Mouse (Mus musculus) kidney, postnatal 0 days (tissue): ENCODE results near the gene Per1. TPM values are rescaled to one million over a fixed set of nuclear protein-coding genes. Genes with fewer than 3 reads are reported as not detected.

Experiments
- ATAC-seq: fragments of 200-750 bp; cut with Nextera tagmentation; replicated peaks from 2 replicates; pipeline ENCODE4 v1.8.0; 2017; ENCODE audit warnings: low read depth, moderate number of reproducible peaks, moderate TSS enrichment, moderate library complexity; ENCODE audit not compliant: low FRiP score
- DNase-seq: peaks from one replicate; pipeline ENCODE4 v3.0.0-alpha.2; 2016; ENCODE audit warnings: low spot score
- H3K27ac ChIP-seq: fragments of 300-500 bp; sonication (generic); 2 replicates; pipeline ENCODE4 v1.5.1; 2014; ENCODE audit warnings: mild to moderate bottlenecking
- H3K27me3 ChIP-seq: fragments of 300-500 bp; sonication (generic); 2 replicates; pipeline ENCODE4 v1.6.1; 2014; ENCODE audit warnings: low read length, mixed read lengths; ENCODE audit not compliant: insufficient read depth
- H3K36me3 ChIP-seq: fragments of 300-500 bp; sonication (generic); 2 replicates; pipeline ENCODE4 v1.6.1; 2014; ENCODE audit warnings: low read length, mixed read lengths; ENCODE audit not compliant: insufficient read depth
- H3K4me1 ChIP-seq: fragments of 300-500 bp; sonication (generic); replicated peaks from 2 replicates; pipeline ENCODE4 v1.6.1; 2014; ENCODE audit warnings: antibody characterized with exemption, low read length, mixed read lengths; ENCODE audit not compliant: insufficient read depth
- H3K4me2 ChIP-seq: fragments of 300-500 bp; sonication (generic); 2 replicates; pipeline ENCODE4 v1.6.1; 2014; ENCODE audit warnings: mild to moderate bottlenecking, low read length, moderate library complexity, mixed read lengths
- H3K4me3 ChIP-seq: fragments of 300-500 bp; sonication (generic); replicated peaks from 2 replicates; pipeline ENCODE4 v1.5.1; 2014; ENCODE audit warnings: low read depth, low read length
- H3K9ac ChIP-seq: fragments of 300-500 bp; sonication (generic); 2 replicates; pipeline ENCODE4 v1.6.1; 2014; ENCODE audit warnings: low read depth, low read length
- H3K9me3 ChIP-seq: fragments of 300-500 bp; sonication (generic); replicated peaks from 2 replicates; pipeline ENCODE4 v1.6.1; 2016; ENCODE audit warnings: low read length, inconsistent platforms, mixed read lengths
- CTCF ChIP-seq: IDR thresholded peaks from 2 replicates; pipeline ENCODE4 v1.5.1; 2016; ENCODE audit warnings: antibody characterized with exemption, low read depth, mild to moderate bottlenecking, moderate library complexity
- whole genome bisulfite sequencing: fragments of 180-500 bp; shearing (Covaris S2); extraction: QIAGEN DNeasy Blood & Tissue Kit; methylation state at CpG from one replicate; pipeline ENCODE4 v1.1.7; 2014; 5-methylcytosine and 5-hydroxymethylcytosine counted together
- polyA plus RNA-seq: library from polyadenylated mRNA; unstranded; fragments of >200 nt; fragmentation: Nextera tagmentation; extraction: Ambion mirVana; gene quantifications from 2 replicates; pipeline ENCODE4 v1.2.1, GENCODE M21; 2015

Gene Per1
- polyA plus RNA-seq, 1 experiment from 2014 or later, result 9.9 TPM

DNA sequence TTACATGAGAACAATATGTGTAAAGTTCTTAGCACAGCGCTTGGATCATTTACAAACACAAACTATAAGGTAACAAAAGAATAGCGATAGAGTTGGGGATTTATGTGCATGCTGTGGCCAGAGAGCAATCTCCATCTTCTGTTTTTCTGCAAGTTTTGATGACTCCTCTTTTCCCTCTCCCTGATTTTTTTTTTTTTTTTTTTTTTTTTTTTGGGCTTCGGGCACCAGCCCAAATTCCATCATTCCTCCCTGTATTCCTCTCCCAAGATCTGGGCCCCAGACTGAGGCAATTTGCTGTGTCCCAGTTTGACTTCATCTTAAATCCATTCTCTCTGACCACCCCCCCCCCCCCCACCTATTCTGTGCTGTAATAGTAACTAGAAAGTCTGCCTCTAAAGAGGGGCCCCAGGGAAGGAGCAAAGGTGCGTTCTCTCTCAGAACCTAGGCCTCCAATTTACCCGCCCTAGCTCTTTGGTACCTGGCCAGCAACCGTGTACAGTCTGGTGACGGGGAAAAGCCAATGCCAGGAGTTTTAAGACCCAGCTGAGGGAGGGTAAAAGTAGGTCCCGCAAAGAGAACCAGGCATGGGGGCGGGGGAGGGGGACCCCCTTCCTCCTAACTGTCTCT is 1.5 kb downstream of the Per1 start:
- ATAC-seq (no peak; the same call in 1 of the 2 replicates), DNase-seq (no peak)
- 7% methylated on average over 9 of the region's 9 CpGs for WGBS
- no peak for TF ChIP-seq CTCF
- no peaks in the 10 kb centered on the region for H3K9me3 ChIP-seq
- peaks cover 18% of the 10 kb centered on the region for H3K36me3 ChIP-seq
- peak overlapping the region; percentile 59 for H3K4me2 ChIP-seq
- peak overlapping the region; percentile 98 for H3K27ac ChIP-seq
- H3K4me1 ChIP-seq, result peaks cover 20% of the 10 kb centered on the region; the same call in 1 of the 2 replicates
- H3K27me3 ChIP-seq, result no peaks in the 10 kb centered on the region
- peak overlapping the region; percentile 84 for H3K9ac ChIP-seq
- peak overlapping the region; percentile 58 for H3K4me3 ChIP-seq

DNA sequence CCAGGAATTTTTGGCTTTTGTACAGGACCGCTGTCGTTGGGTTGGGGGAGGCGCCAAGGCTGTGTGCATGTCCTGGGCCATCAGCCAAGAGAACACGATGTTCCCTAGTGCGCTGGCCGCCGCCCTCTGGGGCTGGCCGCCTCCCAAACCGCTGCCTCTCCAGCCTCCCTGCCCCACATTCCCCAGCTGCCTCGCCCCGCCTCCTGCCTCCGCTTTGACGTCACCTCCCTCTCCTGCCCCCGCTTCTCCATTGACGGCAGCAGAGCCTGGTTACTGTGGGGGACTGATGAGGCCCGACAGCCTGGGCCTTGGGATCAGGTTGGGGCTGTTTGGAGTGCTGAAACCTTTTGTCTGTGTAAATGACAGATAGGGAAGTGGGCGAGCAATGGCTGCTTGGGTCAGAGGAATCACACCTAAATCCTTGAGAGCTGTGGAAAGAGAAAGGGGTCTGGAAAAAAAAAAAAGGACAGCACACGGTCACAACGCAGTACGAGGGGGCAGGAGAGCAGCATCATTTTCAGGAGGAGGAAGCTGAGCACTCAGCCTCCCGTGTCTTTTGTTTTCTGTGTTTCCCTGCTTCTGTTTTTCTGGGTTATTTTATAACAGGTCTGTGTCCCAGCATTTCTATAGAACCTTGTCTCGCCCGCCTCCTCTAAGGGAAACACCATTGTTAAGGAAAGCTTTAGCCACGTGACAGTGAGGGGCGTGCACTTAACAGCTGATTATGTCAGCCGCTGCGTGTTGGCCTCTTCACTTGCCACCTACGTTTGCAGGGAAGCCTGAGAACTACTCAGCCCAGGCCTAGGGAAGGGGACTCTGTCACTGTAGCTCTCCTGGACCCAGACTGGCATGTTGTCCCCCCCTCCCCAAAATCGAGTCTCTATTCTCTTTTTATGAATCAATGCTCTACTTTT is 2.2 kb downstream of the Per1 start:
- H3K27me3 ChIP-seq, result no peaks in the 10 kb centered on the region
- WGBS, result 3% methylated on average over 29 of the region's 29 CpGs
- no peak for TF ChIP-seq CTCF

DNA sequence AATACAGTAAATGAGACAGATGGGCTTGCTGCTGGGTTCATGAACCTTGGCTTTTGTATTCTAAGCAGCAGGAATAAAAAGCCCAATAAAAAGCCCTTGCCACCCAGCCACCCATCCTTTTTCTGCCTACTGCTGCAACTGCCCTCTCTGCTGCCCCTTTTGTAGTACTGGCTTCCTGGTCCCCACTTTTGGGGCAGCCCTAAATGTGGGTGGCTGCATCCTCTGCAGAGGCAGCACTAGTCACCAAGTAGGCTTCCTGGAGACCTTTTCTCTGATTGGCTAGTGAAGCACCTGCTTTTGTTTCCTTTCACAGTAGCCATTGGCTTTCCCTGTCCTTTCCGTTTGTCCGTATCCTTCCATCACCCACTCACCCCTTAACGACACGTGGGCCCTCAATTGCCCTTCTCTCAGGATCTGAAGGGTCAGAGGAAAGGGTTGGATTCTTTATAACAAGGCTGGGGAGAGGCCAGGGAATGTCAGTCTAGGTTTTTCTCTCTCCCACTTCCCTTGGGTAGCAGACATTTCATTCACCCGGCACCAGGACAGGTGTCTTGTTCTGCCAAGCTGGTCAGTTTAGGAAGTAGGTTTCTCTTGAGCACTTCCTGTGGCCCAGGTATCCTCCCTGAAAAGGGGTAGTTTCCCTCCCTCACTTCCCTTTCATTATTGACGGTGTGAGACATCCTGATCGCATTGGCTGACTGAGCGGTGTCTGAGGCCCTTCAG is 3.2 kb downstream of the Per1 start:
- Histone ChIP-seq H3K27me3 (no peaks in the 10 kb centered on the region), H3K27ac (peak overlapping the region; percentile 98), H3K4me2 (peak overlapping the region; percentile 59), H3K9me3 (no peaks in the 10 kb centered on the region), H3K4me3 (peak overlapping the region; percentile 58), H3K9ac (no peak overlapping the region; the same call in 1 of the 2 replicates), H3K36me3 (peaks cover 28% of the 10 kb centered on the region), H3K4me1 (peaks cover 20% of the 10 kb centered on the region; the same call in 1 of the 2 replicates)
- no peak for TF ChIP-seq CTCF
- ATAC-seq (no peak), DNase-seq (no peak)
- 15% methylated on average over 8 of the region's 8 CpGs for WGBS

More for the DNA sequence above, 2.2 kb downstream of the Per1 start:
- peak; percentile 48 for ATAC-seq
- H3K4me1 ChIP-seq, result peaks cover 20% of the 10 kb centered on the region; the same call in 1 of the 2 replicates
- peaks cover 21% of the 10 kb centered on the region for H3K36me3 ChIP-seq
- H3K9me3 ChIP-seq, result no peaks in the 10 kb centered on the region
- peak overlapping the region; percentile 84 for H3K9ac ChIP-seq
- H3K27ac ChIP-seq, result peak overlapping the region; percentile 98
- DNase-seq, result peak; percentile 99
- peak overlapping the region; percentile 59 for H3K4me2 ChIP-seq
- peak overlapping the region; percentile 58 for H3K4me3 ChIP-seq

DNA sequence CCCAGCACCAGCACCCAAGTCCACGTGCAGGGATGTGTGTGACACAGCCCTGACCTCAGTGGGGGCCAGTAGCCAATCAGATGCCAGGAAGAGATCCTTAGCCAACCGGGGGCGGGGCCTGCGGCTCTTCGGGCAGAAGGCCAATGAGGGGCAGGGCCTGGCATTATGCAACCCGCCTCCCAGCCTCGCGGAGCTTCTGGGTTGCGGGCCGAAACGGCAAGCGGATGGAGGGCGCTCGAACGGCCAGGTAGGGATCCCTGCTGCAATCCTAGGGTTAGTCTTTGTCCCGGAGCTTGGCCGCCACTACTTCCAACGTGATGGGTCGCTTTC is 3.7 kb downstream of the Per1 start:
- Histone ChIP-seq H3K4me3 (peak overlapping the region; percentile 38), H3K4me2 (peak overlapping the region; percentile 59), H3K9ac (peak overlapping the region; percentile 58), H3K4me1 (peaks cover 20% of the 10 kb centered on the region; the same call in 1 of the 2 replicates), H3K27ac (peak overlapping the region; percentile 98), H3K27me3 (no peaks in the 10 kb centered on the region), H3K9me3 (no peaks in the 10 kb centered on the region), H3K36me3 (peaks cover 33% of the 10 kb centered on the region)
- DNase-seq (peak; percentile 95), ATAC-seq (peak; percentile 6; the same call in 1 of the 2 replicates)
- TF ChIP-seq CTCF, result 0 out of 2 replicates have a peak, but pooled peaks have one; percentile 7
- under 1% methylated on average over 19 of the region's 19 CpGs for WGBS

DNA sequence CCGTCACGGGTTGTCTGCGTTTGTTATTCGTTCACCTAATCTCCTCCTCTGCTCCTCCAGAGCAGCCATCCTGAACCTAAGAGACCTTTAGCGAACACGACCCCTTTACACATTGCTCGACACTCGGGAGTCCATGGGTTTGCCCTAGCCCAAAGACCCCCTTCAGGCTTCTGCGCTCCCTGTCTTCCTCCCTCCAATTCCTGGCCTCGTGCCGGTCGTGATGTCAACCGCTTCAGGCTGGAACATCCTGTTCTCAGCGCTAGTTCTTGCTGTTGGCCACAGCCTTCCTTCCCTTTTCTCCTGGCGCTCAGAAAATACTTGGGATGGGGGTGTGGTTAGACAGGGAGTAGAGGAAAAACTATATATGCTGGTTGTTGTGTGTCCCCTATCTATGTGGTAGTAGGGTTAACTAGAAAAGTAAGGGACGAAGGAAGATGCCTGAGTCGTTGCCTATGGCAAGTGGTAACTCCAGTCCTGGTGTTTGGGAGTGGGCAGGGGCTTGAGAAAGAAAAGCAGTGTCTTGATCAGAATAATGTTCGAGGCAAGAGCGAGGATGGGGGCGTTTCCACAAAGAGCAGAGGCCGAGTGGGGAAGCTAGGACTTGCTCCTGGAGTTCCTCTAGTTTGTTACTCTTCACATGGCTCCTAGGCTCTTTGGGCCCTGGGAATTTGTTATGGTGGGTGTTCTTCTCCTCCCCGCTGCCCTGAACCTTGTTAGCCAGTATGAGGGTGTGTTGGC is 4.3 kb downstream of the Per1 start:
- no peaks in the 10 kb centered on the region for H3K9me3 ChIP-seq
- peak overlapping the region; percentile 58 for H3K9ac ChIP-seq
- H3K4me3 ChIP-seq, result peak overlapping the region; percentile 38
- no peaks in the 10 kb centered on the region for H3K27me3 ChIP-seq
- peak overlapping the region; percentile 98 for H3K27ac ChIP-seq
- DNase-seq (peak; percentile 85), ATAC-seq (no peak)
- peak overlapping the region; percentile 59 for H3K4me2 ChIP-seq
- H3K4me1 ChIP-seq, result peaks cover 20% of the 10 kb centered on the region; the same call in 1 of the 2 replicates
- TF ChIP-seq CTCF, result peak; percentile 5; the same call in 1 of the 2 replicates
- peaks cover 39% of the 10 kb centered on the region for H3K36me3 ChIP-seq
- 0% methylated on average over 22 of the region's 22 CpGs for WGBS
